In genomic region chr5:92683871-92684475, GRCm38 (mm10) we compare ENCODE assay signal across 8 mouse cellular contexts. TPM values are rescaled to one million over a fixed set of nuclear protein-coding genes. Genes with fewer than 3 reads are reported as not detected.
A peak's percentile ranks its signal among the peaks of the same experiment; 100 is the strongest.
DNase-seq lines count a peak whose midpoint lies in the region; ATAC-seq and TF ChIP-seq lines count a peak whose summit lies in the region.

No protein-coding gene starts in this region.

- WGBS in spleen, adult 2 months, result 68% methylated on average over 9 of the region's 9 CpGs
- 30% methylated on average over 9 of the region's 9 CpGs for WGBS in liver, embryonic 12.5 days (ENCODE audit: insufficient replicate concordance)

- ATAC-seq in liver, embryonic 12.5 days, result no peak
- no peak for ATAC-seq in megakaryocyte, adult 5-6 weeks (ENCODE audit: poor library complexity, severe bottlenecking)
- ATAC-seq in granulocyte monocyte progenitor cell, adult 5-6 weeks (replicated peaks; ENCODE audit: poor library complexity, severe bottlenecking), result no peak

- H3K36me3 ChIP-seq in spleen, adult 2 months (ENCODE audit: control insufficient read depth, insufficient read depth, low read length), result no peaks in the 10 kb centered on the region
- H3K36me3 ChIP-seq in liver, embryonic 12.5 days, result no peaks in the 10 kb centered on the region

- no peaks in the 10 kb centered on the region for H3K9me3 ChIP-seq in liver, embryonic 12.5 days (replicated peaks)

- no peaks in the 10 kb centered on the region for H3K4me1 ChIP-seq in spleen, adult 2 months (ENCODE audit: control insufficient read depth, insufficient read depth, insufficient read length)
- H3K4me1 ChIP-seq in liver, embryonic 12.5 days, result no peaks in the 10 kb centered on the region

- H3K4me2 ChIP-seq in liver, embryonic 12.5 days, result no peak overlapping the region

- peak overlapping the region; percentile 3; the same call in 1 of the 2 replicates for H3K4me3 ChIP-seq in spleen, adult 2 months (ENCODE audit: extremely low read depth, insufficient read depth, insufficient read length)
- peak overlapping the region; percentile 41; the same call in 1 of the 2 replicates for H3K4me3 ChIP-seq in liver, embryonic 12.5 days

- no peak for TF ChIP-seq CTCF in spleen, adult 2 months (IDR thresholded peaks at IDR 0.05; ENCODE audit: extremely low read depth, insufficient read depth, insufficient read length, insufficient replicate concordance)

- TF ChIP-seq POLR2A in spleen, adult 2 months (IDR thresholded peaks at IDR 0.05; ENCODE audit: low read depth, low read length), result no peak

- peak; percentile 32 for DNase-seq in embryo, embryonic 10.5 days (ENCODE audit: low spot score)
- DNase-seq in embryo, embryonic 10 days (ENCODE audit: low spot score), result no peak
- DNase-seq in spleen, adult 2 months (ENCODE audit: low read depth in 1 of 2, low spot score in 2 of 2), result no peak
- no peak for DNase-seq in spleen, postnatal 14 days (ENCODE audit: low spot score in 2 of 2)
- DNase-seq in gastrocnemius, postnatal 25 days, result no peak

- H3K9ac ChIP-seq in liver, embryonic 12.5 days, result no peak overlapping the region

- no peak overlapping the region for H3K27ac ChIP-seq in spleen, adult 2 months (ENCODE audit: insufficient read depth, low read length)
- H3K27ac ChIP-seq in liver, embryonic 12.5 days, result no peak overlapping the region

- peaks cover 7% of the 10 kb centered on the region; the same call in 1 of the 2 replicates for H3K27me3 ChIP-seq in spleen, adult 2 months (ENCODE audit: control insufficient read depth, insufficient read depth, low read length)
- H3K27me3 ChIP-seq in liver, embryonic 12.5 days (replicated peaks), result peaks cover 51% of the 10 kb centered on the region

RNA-seq across cellular contexts. Expression of gene Shroom3, which starts 0.7 kb away (rescaled TPM):
- 9.8 and 9.9 TPM in 2 replicates for polyA plus RNA-seq in spleen, adult 2 months (2012; rRNA removed)
- polyA plus RNA-seq in liver, embryonic 12.5 days (2016; fragmentation: Nextera tagmentation; extraction: Ambion mirVana), result 0.92 and 1.2 TPM in 2 replicates
- not detected in 2 replicates for total RNA-seq in megakaryocyte, adult 5-6 weeks (2015)
- total RNA-seq in megakaryocyte, adult 5-6 weeks (2017), result not detected in 2 replicates
- total RNA-seq in gastrocnemius, postnatal 25 days (2021), result under 1 TPM; 0.23 to 0.40 TPM
- total RNA-seq in granulocyte monocyte progenitor cell, adult 5-6 weeks (2014; fragmentation: Nextera tagmentation), result not detected in 2 replicates
- 0.09 TPM in 1 of 2 replicates, not detected in the other for total RNA-seq in granulocyte monocyte progenitor cell, adult 5-6 weeks (2017)

RNA-seq across cellular contexts. Expression of gene Ccdc158, which starts 8.9 kb away (rescaled TPM):
- polyA plus RNA-seq in spleen, adult 2 months (2012; rRNA removed), result 0.11 and 0.21 TPM in 2 replicates
- polyA plus RNA-seq in liver, embryonic 12.5 days (2016; fragmentation: Nextera tagmentation; extraction: Ambion mirVana), result 0.17 and 0.23 TPM in 2 replicates
- total RNA-seq in megakaryocyte, adult 5-6 weeks (2015), result 0.18 and 1.2 TPM in 2 replicates
- total RNA-seq in megakaryocyte, adult 5-6 weeks (2017), result 0.62 and 0.69 TPM in 2 replicates
- under 1 TPM; 0.23 to 0.24 TPM for total RNA-seq in gastrocnemius, postnatal 25 days (2021)
- 0.58 and 3.1 TPM in 2 replicates for total RNA-seq in granulocyte monocyte progenitor cell, adult 5-6 weeks (2014; fragmentation: Nextera tagmentation)
- total RNA-seq in granulocyte monocyte progenitor cell, adult 5-6 weeks (2017), result 4.2 and 5.3 TPM in 2 replicates
